14 mouse cellular contexts compared by ENCODE assay signal in genomic region chr5:126350936-126351335, GRCm38 (mm10).
"Had no signal": no experiment of that assay in that cellular context is flagged by ENCODE, and none has a peak within 500 bp of the region (broad histone marks: within the 10 kb centered on the region; RNA-seq: fewer than 3 reads in every experiment).

No protein-coding gene starts in this region.

- H3K9ac ChIP-seq: limb, embryonic 15.5 days; liver, embryonic 13.5 days; neural tube, embryonic 15.5 days had no signal

- DNase-seq: kidney, adult 18-20 months; kidney, postnatal 10 days; kidney, postnatal 4 days; liver, embryonic 13.5 days; lung, adult 18-20 months; lung, postnatal 4 days had no signal

- H3K4me2 ChIP-seq: limb, embryonic 15.5 days; liver, embryonic 13.5 days; neural tube, embryonic 15.5 days had no signal

- H3K36me3 ChIP-seq: limb, embryonic 15.5 days; liver, embryonic 13.5 days; midbrain, embryonic 10.5 days; neural tube, embryonic 15.5 days had no signal

- H3K9me3 ChIP-seq: limb, embryonic 15.5 days; midbrain, embryonic 10.5 days; neural tube, embryonic 15.5 days had no signal

- H3K4me1 ChIP-seq: limb, embryonic 15.5 days; liver, embryonic 13.5 days; midbrain, embryonic 10.5 days; neural tube, embryonic 15.5 days had no signal

- ATAC-seq: inflammation-experienced regulatory T-cells, adult 6 months; lung, postnatal 0 days had no signal

- H3K27me3 ChIP-seq: limb, embryonic 15.5 days; liver, embryonic 13.5 days; neural tube, embryonic 15.5 days had no signal

- H3K4me3 ChIP-seq: left cerebral cortex, adult 2 months; limb, embryonic 15.5 days; liver, embryonic 13.5 days; midbrain, embryonic 10.5 days; myocyte; neural tube, embryonic 15.5 days had no signal

- H3K27ac ChIP-seq: left cerebral cortex, adult 2 months; limb, embryonic 15.5 days; liver, embryonic 13.5 days; midbrain, embryonic 10.5 days; neural tube, embryonic 15.5 days; stomach, postnatal 0 days had no signal
